Mouse (Mus musculus) layer of hippocampus, adult 11-12 months (tissue): Measurements from ENCODE around the gene Pde10a.

ENCODE experiments used
- DNase-seq: peaks from one replicate; pipeline ENCODE4 v3.0.0; 2022; ENCODE audit warnings: low spot score

The Pde10a gene

DNA sequence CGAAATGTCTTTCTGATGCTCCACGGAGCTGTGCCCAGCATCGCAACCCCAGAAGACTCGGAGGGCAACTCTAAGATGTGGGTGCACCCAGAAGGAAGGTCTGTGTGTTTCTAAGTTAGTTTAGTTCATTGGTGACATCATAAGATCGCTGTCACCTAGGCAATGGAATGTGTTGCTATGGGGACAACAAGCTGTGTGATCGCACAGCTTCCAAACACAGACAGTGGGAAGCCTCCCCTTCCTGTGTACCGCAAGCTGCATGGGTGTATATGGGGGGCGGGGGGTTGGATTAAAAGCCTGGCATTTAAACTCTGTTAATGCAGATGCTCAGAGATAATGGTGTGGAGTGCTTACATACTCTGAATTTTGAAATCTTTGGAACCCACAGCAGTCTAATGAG, 56.4 kb downstream of the Pde10a start:
- peak; percentile 19 for DNase-seq

DNA sequence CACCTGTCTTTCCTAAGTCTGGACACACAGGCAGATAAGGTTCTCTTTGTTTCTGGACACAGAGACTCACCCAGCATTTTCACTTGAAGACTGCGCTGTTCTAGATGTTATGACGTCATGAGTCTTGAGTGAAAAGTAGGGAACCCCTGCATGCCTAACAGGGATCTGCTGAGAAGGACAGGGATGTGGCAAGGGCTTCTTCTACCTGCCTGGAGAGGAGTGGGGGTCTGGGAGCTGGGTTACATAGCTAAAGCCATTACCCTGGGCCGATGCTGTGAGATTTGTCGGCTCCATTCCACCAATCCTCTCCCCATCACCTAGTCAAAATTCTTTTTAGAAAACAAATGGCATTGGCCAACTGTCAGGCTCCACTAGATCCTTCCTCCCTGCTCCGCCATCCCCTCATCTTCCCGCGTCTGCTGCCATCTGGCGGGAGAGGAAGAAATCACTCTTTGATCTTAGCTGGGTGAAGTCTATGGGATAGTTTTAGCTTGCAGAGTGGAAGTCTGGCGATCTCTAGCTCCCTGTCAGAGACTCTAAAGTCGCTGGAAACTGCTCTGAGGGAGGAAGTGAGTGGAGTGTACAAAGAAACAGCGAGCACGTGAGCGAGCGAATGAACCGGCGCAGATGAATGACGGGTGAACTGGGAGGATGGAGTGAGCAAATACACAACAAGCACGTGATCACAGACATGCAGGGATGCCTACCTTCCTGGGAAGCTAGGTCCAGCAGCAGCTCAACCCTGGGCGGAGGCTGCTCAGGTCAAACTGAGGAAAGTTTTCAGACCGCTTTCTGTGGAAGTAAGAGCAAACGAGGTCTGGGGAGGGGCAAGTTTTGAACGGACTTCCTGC, 67.5 kb downstream of the Pde10a start:
- DNase-seq = peak; percentile 81

DNA sequence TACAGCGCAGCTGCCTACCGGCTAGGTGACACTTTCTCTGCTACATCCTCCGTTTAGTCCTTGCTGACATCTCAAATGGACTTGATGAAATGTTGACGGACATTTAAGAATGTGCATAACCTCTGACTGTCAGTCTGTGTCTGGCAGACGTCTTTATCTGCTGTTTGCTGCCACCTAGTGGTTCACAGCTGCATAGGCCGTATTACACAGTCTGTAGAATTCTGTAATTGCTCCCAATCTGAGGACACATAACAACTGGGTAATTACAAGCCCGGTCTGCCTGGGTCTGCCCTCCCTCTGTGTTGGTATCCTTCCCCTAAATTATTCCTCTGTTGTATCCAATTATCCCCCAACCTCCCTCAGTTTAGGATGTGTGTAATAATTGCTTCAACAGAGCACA, 72.6 kb downstream of the Pde10a start:
- DNase-seq = peak; percentile 79

DNA sequence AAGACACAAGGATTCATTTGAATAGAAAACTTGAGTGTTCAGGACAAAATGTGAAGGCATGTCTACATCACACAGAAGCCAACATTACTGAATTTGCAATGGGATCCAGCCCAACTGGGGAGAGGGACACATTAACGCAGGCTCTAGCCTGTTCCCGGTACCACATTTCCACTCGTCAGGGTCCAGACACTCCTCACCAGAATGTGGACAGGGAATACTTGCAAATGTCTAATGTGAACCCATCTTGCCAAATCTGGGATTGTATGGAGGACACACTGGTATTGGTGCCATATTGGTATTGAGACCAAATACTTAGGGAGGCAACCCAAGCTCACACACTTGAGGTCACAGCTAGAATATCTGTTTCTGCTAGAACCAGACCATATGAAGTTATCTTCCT, 77.8 kb downstream of the Pde10a start:
- no peak for DNase-seq

DNA sequence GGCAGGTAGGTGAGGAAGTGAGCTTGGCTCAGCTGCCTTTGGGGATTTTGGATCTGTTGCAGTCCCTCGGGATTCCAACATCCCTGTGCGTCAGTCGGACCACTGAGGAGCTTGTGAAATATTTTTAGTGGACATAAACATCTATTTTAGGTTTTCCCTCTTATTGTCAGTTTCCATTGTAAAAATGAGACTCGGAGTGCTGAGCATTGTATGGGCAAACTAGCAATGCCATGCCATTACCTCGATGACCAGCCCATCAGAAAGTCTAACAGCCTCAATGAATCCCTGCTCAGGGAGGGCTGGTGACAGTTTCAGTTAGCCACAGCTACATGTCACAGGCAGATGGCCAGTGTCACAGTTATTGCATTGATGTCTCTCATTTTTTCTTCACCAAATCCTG, 80.7 kb downstream of the Pde10a start:
- DNase-seq = no peak

DNA sequence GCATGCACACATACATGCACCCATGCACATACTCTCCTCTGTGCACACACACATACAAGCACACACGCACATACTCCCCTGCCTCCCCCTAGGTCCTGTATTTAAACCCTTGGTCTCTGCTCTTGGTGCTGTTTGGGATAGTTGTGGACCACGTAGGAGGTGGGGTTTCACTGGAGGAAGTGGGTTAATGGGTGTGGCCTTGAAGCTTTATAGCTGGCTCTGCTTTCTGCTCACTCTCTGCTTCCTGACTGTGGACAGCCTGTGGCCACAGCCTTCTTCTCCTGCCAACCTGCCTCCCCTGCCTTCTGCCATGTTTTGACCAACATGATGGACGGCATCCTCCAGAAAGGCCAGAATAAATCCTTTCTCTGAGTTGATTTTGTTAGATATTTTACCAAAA, 81.5 kb downstream of the Pde10a start:
- DNase-seq = no peak

DNA sequence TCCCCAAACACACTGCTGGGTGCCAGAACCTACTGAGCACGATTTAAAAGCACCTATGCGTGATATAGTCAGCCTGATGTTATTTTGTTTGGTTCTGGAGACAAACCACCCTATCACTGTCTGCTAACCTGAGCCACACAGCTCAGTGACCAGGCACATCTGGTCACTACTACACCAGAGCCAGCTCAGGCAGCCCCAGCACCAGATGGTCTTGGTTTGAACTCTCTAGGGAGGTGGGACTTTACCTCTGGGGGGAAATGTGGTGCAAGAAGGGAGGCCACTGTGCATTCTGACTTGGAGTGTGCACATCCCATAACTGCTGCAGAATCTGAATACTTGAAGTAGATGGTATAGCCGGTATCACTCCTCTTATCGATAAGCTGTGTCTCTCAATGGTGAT, 86.7 kb downstream of the Pde10a start:
- no peak for DNase-seq

DNA sequence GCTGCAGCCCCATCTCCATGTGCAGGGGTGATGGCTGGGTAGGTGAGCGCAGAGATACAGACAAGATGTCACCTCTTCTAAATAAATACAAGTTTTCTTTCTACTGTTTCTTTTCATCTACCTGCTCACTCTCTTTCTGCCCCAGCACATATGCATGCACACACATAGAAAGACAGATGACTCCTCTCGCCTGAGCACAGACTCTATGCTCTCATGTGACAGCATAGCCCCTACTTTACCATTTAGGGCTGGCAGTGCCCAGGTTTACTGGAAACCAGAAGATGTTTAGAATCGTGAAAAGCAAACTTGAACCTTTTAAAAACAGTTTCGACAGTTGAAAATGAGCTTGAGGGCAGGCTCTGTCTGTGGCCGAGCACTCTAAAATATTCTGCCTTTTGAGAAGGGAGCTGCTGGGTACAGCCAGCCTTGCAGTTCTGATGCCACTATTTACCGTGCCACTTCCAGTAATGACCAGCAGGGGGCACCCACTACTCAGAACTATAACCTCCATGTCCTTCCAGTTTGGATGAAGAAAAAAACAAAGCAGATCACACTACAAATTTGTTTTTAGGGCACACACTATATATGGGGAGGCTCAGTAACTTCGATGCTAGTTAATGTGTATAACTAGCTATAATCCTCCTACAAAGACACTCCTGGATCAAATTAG, 88.8 kb downstream of the Pde10a start:
- peak; percentile 94 for DNase-seq

DNA sequence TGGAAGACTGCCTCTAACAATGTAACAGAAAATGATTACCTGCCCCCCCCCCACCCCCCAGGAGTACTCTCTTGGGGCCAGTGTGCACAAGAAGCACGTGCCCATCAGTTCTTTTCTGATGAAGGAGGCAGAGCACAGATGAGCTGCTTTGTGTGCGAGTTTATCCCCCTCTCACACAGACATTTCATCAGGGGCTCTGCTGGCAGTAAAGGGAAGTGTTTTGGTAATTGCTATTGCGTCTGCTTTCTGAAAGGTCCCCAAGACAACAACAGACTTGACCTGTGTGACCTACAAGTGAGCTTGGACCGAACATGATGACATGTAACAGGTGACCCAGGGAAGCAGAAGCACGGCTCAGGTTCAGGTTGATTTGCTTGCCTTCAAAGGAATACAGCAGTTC, 95.2 kb downstream of the Pde10a start:
- DNase-seq = no peak

DNA sequence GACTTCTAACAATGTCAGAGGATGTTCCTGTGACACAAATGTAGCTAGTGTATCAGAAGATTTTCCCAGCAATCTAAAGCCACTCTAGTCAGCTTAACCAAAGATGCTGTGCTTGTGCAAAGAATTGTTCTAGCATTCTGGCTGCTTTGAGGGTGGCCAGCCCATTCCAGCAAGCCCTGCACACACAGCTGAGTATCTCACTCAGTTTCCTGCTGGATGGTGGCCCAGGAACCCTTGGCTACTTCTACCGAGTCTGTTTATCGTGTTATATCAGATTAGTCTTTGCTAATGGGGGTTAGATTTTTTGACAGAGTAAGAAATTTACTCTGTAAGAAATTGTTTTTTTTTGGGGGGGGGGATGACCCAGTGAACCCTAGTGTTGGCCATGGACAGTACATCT, 95.9 kb downstream of the Pde10a start:
- no peak for DNase-seq

DNA sequence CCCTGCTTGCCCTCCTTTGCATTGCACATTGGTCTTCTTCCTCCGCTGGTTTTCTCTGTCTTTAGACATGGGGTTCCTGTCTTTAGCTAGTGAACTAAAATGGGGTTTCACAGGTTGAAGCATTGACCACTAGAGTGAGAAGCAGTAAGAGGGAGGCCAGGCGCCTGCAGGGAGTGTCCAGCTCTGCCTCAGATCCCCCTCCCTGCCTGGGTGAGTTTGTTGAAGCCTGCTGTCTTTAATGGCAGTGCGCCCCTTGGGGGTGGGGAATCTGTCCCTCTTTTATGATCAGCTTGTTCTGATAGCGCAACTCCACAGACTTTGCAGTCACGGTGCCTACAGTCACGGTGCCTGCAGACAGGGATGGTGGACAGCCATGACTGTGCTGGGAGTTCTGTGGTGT, 96.7 kb downstream of the Pde10a start:
- no peak for DNase-seq

DNA sequence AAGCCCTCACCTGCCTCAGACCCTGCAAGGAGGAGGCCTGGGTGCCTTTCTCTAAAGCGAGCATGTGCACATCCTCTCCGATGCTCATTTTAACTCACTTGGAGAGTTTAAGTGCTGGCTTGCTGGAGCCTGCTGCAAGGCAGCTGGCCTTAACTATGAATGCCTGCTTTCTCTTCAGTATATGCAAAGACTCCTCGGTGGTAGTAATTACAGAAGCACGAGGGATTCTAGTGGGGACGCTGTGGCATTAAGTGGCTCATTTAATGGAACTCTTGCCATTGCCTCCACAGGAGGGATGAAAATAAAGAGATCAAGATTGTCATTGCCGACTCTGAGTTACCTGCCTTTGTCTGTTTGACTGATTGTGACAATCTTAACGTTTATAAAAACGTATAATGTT, 101.2 kb downstream of the Pde10a start:
- no peak for DNase-seq

DNA sequence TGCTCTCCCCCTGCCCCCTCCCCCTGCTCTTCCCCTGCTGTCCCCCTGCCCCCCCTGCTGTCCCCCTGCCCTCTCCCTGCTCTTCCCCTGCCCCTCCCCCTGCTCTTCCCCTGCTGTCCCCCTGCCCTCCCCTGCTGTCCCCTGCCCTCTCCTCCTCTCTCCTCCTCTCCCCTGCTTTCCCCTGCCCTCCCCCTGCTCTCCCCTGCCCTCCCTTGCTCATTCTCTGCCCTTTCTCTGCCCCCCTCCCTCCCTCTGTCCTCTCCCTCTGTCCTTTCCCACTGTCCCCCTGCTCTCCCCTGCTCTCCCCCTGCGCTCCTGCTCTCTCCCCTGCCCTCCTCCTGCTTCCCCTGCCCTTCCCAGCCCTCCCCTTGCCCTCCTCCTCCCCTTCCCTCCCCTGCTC, 106.5 kb downstream of the Pde10a start:
- no peak for DNase-seq

DNA sequence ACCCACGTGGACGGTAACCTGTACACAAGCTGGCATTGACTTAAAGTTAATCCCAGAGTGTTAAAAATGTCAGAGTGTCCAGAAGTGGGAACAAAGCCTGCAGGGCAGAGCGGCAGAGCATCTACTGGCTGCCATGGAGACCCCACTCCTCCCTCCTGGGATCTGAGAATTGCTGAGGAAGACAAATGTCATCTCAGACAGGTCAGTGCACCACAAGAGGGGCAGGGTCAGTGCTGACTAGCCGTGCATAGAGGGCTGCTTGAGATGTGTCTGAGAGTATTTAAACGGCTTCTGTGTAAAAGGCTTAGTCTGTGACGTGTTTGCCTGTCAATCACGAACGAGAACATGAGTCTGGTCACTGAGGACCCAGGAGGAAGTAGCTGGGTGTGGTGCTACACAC, 108.4 kb downstream of the Pde10a start:
- DNase-seq = no peak

DNA sequence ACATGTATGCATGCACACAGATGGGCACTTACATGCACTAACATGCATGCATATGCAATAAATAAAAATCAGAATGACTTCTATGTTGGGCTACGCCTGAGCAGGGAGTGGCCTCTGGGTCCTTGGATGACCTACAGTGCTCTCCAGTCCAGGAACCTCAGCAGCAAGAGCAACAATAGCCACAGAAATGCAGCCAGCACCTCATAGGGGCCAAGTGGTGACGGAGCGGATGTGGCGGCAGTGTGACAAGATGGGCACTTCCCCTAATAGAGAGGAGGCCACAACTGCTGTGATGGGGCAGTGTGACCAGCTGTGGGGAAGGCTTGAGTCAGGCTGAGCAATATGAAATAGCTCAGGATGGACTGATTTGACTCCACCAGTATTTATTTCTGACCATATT, 109.3 kb downstream of the Pde10a start:
- no peak for DNase-seq

DNA sequence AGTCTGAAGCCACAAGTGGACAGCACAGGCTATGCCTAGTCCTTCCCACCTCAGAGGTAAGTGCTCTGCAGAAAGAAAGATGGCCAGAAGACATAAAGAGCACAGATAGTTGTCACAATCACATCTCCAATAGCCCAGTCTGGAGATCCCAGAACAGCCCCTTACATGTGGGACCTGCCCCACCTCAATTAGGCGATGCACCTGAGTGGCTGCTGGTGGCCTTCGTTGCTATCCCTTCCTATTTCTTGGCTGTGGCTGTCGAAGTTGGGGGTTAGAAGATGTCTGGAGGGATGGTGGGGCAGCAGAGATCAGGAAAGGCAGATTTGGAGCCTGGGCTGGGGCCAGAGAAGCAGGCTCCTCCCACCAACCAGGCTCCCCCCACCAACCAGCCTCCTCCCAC, 111.1 kb downstream of the Pde10a start:
- no peak for DNase-seq

DNA sequence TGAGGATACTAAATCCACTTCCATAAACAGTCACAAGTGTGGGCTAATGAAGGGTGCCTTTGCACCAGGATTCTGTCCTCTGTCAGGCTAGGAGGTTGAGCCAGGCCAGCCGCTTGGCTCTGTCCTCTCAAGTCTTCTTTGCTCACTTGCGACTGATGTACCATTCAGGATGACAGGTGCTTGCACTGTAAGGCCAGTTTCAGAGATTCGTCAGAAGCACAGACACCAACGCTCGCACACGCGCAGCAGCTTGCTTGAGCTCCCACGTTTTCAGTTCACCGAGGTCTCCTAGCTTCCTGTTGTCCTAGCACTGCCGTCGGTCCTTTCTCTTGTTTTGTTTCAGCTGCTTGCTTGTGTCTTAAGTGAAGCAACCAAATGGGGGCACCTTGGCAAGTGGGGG, 111.5 kb downstream of the Pde10a start:
- DNase-seq = no peak

DNA sequence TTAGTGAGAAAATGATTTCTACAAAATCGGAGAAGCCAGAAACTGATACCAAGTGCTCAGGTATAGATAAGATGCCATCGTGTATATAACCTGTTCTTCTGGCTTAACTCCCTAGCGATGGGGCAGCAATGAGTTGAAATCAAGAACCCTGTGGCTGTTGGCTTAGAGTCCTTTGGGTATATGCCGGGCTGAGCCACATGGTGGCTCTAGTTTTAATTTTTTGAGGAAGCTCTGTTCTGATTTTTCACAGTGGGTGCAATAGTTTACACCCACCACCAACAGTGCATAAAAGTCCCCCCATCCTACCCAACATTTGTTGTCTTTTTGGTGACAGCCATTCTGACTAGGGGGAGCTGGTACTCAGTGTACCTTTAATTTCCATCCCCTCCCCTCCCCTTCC, 112.0 kb downstream of the Pde10a start:
- no peak for DNase-seq

DNA sequence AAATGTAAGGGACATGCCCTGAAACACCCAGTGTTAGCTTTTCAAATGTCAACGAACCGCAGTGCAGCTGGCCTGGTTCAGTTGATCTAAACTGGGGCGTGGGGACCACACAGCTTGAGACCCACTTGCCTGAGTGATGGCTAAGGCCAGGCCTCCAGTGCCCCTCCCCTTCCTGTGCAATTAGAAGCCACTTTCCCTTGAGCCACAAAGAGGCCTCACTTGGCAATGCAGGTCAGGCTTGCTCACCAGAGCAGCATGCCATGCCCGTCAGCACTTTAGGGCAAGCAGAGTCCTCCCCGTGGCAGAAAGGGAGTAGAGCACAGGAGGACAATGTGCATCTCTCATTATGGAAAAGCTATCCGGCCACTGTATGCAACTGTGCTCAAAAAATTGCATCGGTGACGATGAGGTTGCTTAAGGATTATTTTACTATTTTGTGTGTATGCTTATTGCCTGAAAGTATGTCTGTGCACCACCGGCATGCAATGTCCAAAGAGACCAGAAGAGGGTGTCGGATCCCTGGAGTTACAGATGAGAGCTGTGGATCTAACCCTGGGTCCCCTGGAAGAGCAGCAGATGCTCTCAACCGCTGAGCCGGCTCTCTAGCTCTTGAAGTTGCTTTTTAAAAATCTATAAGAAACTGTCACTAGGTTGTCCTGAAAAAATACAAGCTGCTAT, 114.7 kb downstream of the Pde10a start:
- no peak for DNase-seq

DNA sequence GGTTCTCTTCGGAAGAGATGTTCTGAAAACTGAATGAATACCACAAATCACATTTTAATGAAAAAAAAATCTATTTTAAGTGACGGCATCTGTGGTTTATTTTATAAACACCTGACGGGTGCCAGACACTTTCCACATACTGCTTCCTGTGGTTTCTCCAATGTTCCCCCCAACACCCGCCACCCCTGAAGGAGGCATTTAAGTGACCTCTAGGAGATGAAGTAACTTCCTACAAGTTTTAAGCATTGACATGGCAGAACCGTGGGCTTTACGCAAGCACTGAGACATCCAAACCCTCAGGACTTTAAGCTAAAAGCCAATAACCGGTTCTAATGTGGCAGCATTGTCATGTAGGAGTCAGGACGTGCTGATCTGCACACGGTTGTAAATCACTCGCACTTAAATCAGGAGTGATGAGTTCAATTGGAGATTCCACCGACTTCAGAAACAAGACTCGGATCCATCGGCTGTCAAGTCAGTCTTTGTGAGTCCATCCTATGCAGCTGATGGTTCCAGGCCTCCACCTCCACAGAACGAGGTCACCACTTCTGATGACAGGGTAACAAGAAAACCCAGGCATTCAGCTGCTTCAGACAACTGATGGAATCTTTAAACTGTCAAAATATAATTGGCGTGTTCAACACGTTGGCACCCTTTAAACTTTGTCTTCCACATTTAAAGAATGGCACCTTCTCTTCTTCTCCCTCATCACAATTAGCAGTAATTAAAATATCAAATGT, 115.7 kb downstream of the Pde10a start:
- DNase-seq = no peak

DNA sequence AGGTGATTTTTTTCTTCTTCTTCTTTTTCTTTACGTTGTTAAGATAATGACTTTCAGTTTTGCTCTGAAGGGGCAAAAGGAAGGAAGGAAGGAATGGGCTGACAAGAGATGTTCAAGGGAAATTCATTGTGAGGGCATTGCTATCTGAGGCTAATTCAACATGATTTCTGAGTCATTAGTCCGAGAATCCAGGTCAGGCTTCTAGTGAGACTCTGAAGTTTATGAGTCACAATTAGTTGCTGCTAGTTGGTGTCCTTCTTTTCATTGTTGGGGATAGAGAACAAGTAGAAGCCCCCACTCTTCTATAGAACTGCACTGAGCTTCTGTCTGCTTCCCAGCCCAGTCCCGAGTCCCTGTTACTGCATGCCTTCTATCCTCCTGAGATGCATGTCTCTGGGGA, 116.3 kb downstream of the Pde10a start:
- DNase-seq = no peak

DNA sequence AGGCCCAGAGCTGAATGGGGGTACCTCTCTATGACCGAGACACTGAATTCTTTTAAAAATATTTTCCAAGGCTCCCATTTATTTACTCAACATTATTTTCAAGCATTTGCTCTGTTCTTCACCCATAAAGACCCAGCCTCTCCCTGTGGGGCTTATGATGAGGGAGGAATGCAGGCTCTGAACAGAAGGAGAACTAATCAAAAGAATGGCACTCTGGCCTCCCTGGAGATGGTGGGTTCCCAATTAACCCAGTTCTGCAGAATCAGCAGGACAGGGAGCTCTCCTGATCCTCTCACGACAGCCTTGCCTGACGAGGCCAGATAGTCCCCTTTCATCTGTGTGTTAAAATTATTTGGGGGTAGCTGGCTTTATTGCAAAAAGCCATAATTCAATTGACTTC, 117.2 kb downstream of the Pde10a start:
- DNase-seq = no peak
